Mouse (Mus musculus): Measurements from ENCODE around the gene Spata5.
A peak's percentile ranks its signal among the peaks of the same experiment; 100 is the strongest.

Spata5 gene

GRCm38 (mm10) chr3:37420641-37421040 lies 945 bp downstream of the Spata5 start:
- peak; percentile 34 for DNase-seq (ENCODE audit: low read depth)

GRCm38 (mm10) chr3:37421179-37421578 lies 1.5 kb downstream of the Spata5 start:
- DNase-seq (ENCODE audit: low read depth), result peak; percentile 23

GRCm38 (mm10) chr3:37426069-37426468 lies 6.4 kb downstream of the Spata5 start:
- DNase-seq (ENCODE audit: low read depth), result no peak

GRCm38 (mm10) chr3:37430359-37430758 lies 10.7 kb downstream of the Spata5 start:
- no peak for DNase-seq (ENCODE audit: low read depth)

- DNase-seq (ENCODE audit: low read depth), result no peak
These were observed 20.1 kb downstream of the Spata5 start for GRCm38 (mm10) chr3:37439770-37440169.

GRCm38 (mm10) chr3:37443409-37443808 lies 23.7 kb downstream of the Spata5 start:
- DNase-seq (ENCODE audit: low read depth), result no peak

GRCm38 (mm10) chr3:37455992-37456391 lies 36.3 kb downstream of the Spata5 start:
- DNase-seq (ENCODE audit: low read depth), result no peak

GRCm38 (mm10) chr3:37468170-37468569 lies 48.5 kb downstream of the Spata5 start:
- DNase-seq (ENCODE audit: low read depth), result no peak

- no peak for DNase-seq (ENCODE audit: low read depth)
These were observed 49.7 kb downstream of the Spata5 start for GRCm38 (mm10) chr3:37469353-37469752.

- DNase-seq (ENCODE audit: low read depth), result no peak
These were observed 51.2 kb downstream of the Spata5 start for GRCm38 (mm10) chr3:37470867-37471266.

- peak; percentile 56 for DNase-seq (ENCODE audit: low read depth)
These were observed 52.8 kb downstream of the Spata5 start for GRCm38 (mm10) chr3:37472461-37472860.

GRCm38 (mm10) chr3:37476485-37476884 lies 56.8 kb downstream of the Spata5 start:
- DNase-seq (ENCODE audit: low read depth), result no peak

GRCm38 (mm10) chr3:37477438-37478188 lies 57.9 kb downstream of the Spata5 start:
- no peak for DNase-seq (ENCODE audit: low read depth)

GRCm38 (mm10) chr3:37479771-37480170 lies 60.1 kb downstream of the Spata5 start:
- DNase-seq (ENCODE audit: low read depth), result no peak

GRCm38 (mm10) chr3:37481295-37481694 lies 61.6 kb downstream of the Spata5 start:
- no peak for DNase-seq (ENCODE audit: low read depth)

GRCm38 (mm10) chr3:37482720-37483119 lies 63.0 kb downstream of the Spata5 start:
- peak; percentile 51 for DNase-seq (ENCODE audit: low read depth)

- DNase-seq (ENCODE audit: low read depth), result no peak
These were observed 64.1 kb downstream of the Spata5 start for GRCm38 (mm10) chr3:37483709-37484265.

GRCm38 (mm10) chr3:37487639-37488038 lies 67.9 kb downstream of the Spata5 start:
- no peak for DNase-seq (ENCODE audit: low read depth)

- DNase-seq (ENCODE audit: low read depth), result no peak
These were observed 68.5 kb downstream of the Spata5 start for GRCm38 (mm10) chr3:37488173-37488572.

- DNase-seq (ENCODE audit: low read depth), result peak; percentile 57
These were observed 70.3 kb downstream of the Spata5 start for GRCm38 (mm10) chr3:37490025-37490424.

- DNase-seq (ENCODE audit: low read depth), result no peak
These were observed 81.2 kb downstream of the Spata5 start for GRCm38 (mm10) chr3:37500939-37501338.

- no peak for DNase-seq (ENCODE audit: low read depth)
These were observed 82.9 kb downstream of the Spata5 start for GRCm38 (mm10) chr3:37502552-37502951.

- no peak for DNase-seq (ENCODE audit: low read depth)
These were observed 84.2 kb downstream of the Spata5 start for GRCm38 (mm10) chr3:37503846-37504245.
